Mouse (Mus musculus) cortical plate, adult 2 months (tissue): ENCODE measurements at regions not wholly inside any gene's neighbourhood (a gene's known extent, or its start where the extent isn't known, plus 50 kb on each side); places are given as distances from the start of the nearest gene placed in this dataset.

Experiments
- CTCF ChIP-seq: fragments of 200-500 bp; IDR thresholded peaks from 2 replicates; pipeline ENCODE4 v1.5.1; 2011; ENCODE audit warnings: mild to moderate bottlenecking, control low read depth, low read length; ENCODE audit not compliant: insufficient read depth; ENCODE audit errors: extremely low read depth
- POLR2A ChIP-seq: fragments of 200-500 bp; IDR thresholded peaks from 2 replicates; pipeline ENCODE4 v1.6.1; 2011; ENCODE audit warnings: mild to moderate bottlenecking, low read length, control low read depth; ENCODE audit not compliant: insufficient read depth; ENCODE audit errors: extremely low read depth

DNA sequence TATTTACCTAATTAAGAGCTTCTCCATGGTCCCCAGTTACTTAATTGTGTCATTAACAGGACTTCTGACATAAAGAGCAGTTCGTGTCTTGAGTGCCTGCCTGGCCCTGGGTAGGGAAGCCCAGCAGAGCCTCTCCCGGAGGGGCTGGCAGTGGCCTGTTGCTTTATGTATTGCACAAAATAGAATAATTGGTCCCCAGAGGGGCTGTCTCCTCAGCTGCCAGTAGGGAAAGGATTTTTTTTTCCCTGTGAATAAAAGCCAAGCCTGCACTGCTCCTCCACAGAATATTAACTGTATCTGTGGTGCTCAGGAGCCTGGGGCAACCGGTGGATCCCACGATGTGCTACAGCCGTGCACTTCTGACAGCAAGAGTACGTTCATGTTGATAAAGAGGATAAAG lies 159.8 kb upstream of the Runx1 start:
- TF ChIP-seq CTCF (no peak), POLR2A (no peak)
